Mouse (Mus musculus) hindbrain, embryonic 13.5 days (tissue): ENCODE data around the gene Prom2. TPM values are rescaled to one million over a fixed set of nuclear protein-coding genes. Genes with fewer than 3 reads are reported as not detected.
A peak's percentile ranks its signal among the peaks of the same experiment; 100 is the strongest.

Source experiments
- ATAC-seq: fragments of 200-750 bp; cut with Nextera tagmentation; 2 replicates; pipeline ENCODE4 v1.8.0; 2017; ENCODE audit warnings: moderate TSS enrichment; ENCODE audit not compliant: low FRiP score
- H3K27ac ChIP-seq: fragments of 300-500 bp; sonication (generic); 2 replicates; pipeline ENCODE4 v1.5.1; 2015; ENCODE audit warnings: inconsistent platforms, mild to moderate bottlenecking, moderate library complexity
- H3K27me3 ChIP-seq: fragments of 300-500 bp; sonication (generic); 2 replicates; pipeline ENCODE4 v1.6.1; 2015; ENCODE audit warnings: mild to moderate bottlenecking, inconsistent platforms
- H3K36me3 ChIP-seq: fragments of 300-500 bp; sonication (generic); 2 replicates; pipeline ENCODE4 v1.6.1; 2015; ENCODE audit warnings: mild to moderate bottlenecking, inconsistent platforms
- H3K4me1 ChIP-seq: fragments of 300-500 bp; sonication (generic); replicated peaks from 2 replicates; pipeline ENCODE4 v1.6.1; 2015; ENCODE audit warnings: inconsistent platforms
- H3K4me2 ChIP-seq: fragments of 300-500 bp; sonication (generic); 2 replicates; pipeline ENCODE4 v1.6.1; 2015; ENCODE audit warnings: inconsistent platforms, mild to moderate bottlenecking, moderate library complexity
- H3K4me3 ChIP-seq: fragments of 300-500 bp; sonication (generic); 2 replicates; pipeline ENCODE4 v1.5.1; 2015; ENCODE audit warnings: mild to moderate bottlenecking, inconsistent platforms
- H3K9ac ChIP-seq: fragments of 300-500 bp; sonication (generic); 2 replicates; pipeline ENCODE4 v1.6.1; 2015; ENCODE audit warnings: mild to moderate bottlenecking, inconsistent platforms
- H3K9me3 ChIP-seq: fragments of 300-500 bp; sonication (generic); 2 replicates; pipeline ENCODE4 v1.6.1; 2016; ENCODE audit warnings: inconsistent platforms
- WGBS: fragments of 180-500 bp; shearing (Covaris S2); methylation state at CpG from one replicate; pipeline ENCODE4 v1.1.7; 2015; 5-methylcytosine and 5-hydroxymethylcytosine counted together
- polyA plus RNA-seq: library from polyadenylated mRNA; unstranded; fragments of >200 nt; fragmentation: Nextera tagmentation; extraction: Ambion mirVana; gene quantifications from 2 replicates; pipeline ENCODE4 v1.2.1, GENCODE M21; 2015

The Prom2 gene
- polyA plus RNA-seq, 1 experiment from 2014 or later: 0.10 TPM

DNA sequence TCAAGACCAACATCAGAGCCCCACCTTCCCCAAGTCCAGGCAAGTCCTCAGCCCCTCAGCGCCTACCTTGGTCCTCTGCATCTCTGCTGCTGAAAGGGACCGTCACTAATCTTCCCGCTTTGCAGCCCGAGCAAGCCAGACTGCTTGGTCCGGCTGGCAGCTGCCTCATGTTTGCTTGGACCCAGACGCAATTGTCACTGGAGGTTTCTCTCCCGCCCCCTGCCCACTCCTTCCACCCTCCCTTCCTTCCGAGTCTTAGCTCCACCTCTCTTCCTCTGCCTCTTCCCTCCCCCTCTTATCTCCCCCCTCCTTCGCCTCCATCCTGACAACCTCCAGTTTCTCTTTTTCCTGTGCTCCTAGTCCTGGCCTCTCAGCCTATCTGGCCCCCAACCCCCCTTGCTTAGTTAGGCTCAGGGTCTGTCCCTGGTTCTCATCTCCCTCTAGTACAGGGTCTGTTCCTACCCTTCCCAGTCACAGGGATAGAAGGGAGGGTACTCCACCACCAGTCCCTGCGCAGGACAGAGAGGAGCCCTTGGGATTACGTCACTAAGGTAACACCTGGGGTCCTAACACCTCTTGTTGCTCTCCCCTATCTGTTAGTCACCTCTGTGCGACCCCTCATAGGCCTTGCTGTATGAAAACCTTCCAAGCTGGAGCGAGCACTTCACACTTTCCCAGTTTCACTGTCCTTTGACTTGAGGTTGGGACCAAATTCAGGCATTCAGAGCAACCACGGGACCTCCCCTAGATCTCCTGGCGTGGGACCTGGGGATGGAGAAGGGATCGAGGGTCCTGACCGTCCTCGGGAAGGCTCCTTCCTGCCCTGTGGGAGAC lies 19.9 kb downstream of the Prom2 start:
- Histone ChIP-seq H3K4me1 (peaks cover 67% of the 10 kb centered on the region), H3K4me3 (peak overlapping the region; percentile 43), H3K4me2 (peak overlapping the region; percentile 65), H3K9ac (peak overlapping the region; percentile 76), H3K27me3 (no peaks in the 10 kb centered on the region), H3K9me3 (no peaks in the 10 kb centered on the region), H3K27ac (peak overlapping the region; percentile 82), H3K36me3 (no peaks in the 10 kb centered on the region)
- ATAC-seq: peak; percentile 75
- under 1% methylated on average over 18 of the region's 18 CpGs for WGBS

DNA sequence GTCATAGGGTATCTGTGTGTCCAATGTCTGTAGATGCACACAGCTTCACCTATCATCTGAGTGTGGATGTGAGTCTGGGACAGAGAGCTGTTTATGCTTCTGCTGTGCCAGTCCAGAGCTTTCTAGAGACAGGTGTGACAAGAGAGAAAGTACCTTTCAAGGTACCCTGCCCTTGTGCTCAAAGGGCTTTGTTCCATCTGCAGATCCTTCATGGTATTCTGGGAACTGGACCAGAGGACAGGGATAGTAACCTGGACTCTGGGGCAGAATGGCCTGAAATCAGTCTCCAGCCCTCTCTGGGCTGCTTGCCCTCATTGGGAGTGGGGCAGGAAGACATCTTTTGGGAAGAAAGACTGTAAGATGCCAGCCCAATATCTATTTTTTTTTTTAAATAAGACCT lies 21.1 kb downstream of the Prom2 start:
- no peak overlapping the region for H3K27ac ChIP-seq
- peak overlapping the region; percentile 65 for H3K4me2 ChIP-seq
- no peak overlapping the region for H3K9ac ChIP-seq
- peak overlapping the region; percentile 43 for H3K4me3 ChIP-seq
- H3K27me3 ChIP-seq: no peaks in the 10 kb centered on the region
- H3K9me3 ChIP-seq: no peaks in the 10 kb centered on the region
- ATAC-seq: no peak
- H3K4me1 ChIP-seq: peaks cover 67% of the 10 kb centered on the region
- no peaks in the 10 kb centered on the region for H3K36me3 ChIP-seq

DNA sequence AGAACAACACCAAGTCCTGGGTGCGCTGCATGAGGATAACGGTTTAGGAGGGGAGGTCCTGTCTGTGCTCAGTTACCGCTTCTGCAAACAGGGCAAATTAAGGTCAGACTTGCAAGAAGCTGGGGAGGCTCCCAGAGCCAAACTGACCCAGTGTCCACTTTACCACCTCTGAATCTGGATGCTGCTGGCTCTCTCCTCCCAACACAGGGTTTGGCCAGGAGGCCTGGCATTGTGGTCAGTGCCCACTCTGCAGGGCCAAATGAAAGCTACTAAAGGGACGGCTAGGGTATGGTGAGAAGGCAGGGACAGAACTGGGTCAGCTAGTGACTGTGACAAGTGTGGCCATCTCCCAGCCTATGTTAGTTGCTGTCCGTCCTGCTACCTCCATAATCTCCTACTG lies 22.0 kb downstream of the Prom2 start:
- Histone ChIP-seq H3K4me3 (no peak overlapping the region), H3K4me2 (no peak overlapping the region)
- 84% methylated on average over 5 of the region's 5 CpGs for WGBS

DNA sequence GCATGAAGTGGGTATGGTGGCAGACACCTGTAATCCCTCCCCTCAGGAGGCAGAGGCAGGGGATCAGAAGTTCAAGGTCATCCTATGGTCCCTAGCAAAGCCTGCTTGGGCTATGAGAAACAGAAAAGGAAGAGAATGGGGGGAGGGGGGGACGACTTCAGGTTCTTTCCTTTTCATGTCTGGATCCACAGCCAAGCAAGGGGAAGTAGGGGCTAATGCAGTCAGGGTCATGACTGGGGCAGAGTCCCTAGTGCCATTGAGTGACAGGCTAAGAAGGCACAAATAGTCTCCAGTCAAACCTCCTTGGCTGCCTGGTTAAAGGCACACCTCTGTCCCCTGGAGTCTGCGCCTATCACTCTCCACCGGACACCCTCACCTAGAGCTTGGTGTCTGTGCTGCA lies 22.4 kb downstream of the Prom2 start:
- Histone ChIP-seq H3K36me3 (no peaks in the 10 kb centered on the region), H3K4me1 (peaks cover 62% of the 10 kb centered on the region), H3K27me3 (no peaks in the 10 kb centered on the region), H3K9ac (no peak overlapping the region), H3K4me3 (no peak overlapping the region), H3K9me3 (no peaks in the 10 kb centered on the region), H3K4me2 (no peak overlapping the region), H3K27ac (no peak overlapping the region)
- 75% methylated on average over 3 of the region's 3 CpGs for WGBS
- ATAC-seq: no peak

More for the DNA sequence above, 22.0 kb downstream of the Prom2 start:
- Histone ChIP-seq H3K9me3 (no peaks in the 10 kb centered on the region), H3K4me1 (peaks cover 66% of the 10 kb centered on the region), H3K27ac (no peak overlapping the region), H3K27me3 (no peaks in the 10 kb centered on the region), H3K36me3 (no peaks in the 10 kb centered on the region), H3K9ac (0 out of 2 replicates have a peak overlapping the region, but pooled peaks have one; percentile 24)
- no peak for ATAC-seq

DNA sequence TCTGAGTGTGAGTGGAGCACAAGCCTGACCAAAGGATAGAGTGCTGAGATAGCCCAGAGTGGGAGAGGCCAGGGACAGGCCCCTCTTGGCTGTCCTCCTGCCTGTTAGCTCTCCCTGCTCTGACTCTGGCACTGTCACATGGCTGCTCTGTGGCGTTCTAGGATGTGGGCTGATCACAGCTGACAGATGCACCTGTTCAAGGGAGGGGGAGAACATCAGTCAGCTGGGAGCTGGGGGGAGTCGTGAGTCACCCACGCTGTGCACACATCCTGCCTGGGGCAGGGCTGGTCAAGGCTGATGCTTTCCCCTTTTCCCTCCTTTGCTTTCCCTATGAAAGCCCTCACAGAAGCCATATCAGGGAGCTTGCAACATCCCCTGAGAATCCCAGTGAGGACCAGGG lies 23.0 kb downstream of the Prom2 start:
- no peaks in the 10 kb centered on the region for H3K27me3 ChIP-seq
- no peaks in the 10 kb centered on the region for H3K36me3 ChIP-seq
- ATAC-seq: no peak
- no peak overlapping the region for H3K27ac ChIP-seq
- no peak overlapping the region for H3K4me3 ChIP-seq
- H3K4me1 ChIP-seq: peaks cover 61% of the 10 kb centered on the region
- H3K9ac ChIP-seq: 0 out of 2 replicates have a peak overlapping the region, but pooled peaks have one; percentile 8
- no peak overlapping the region for H3K4me2 ChIP-seq
- H3K9me3 ChIP-seq: no peaks in the 10 kb centered on the region
- WGBS: 42% methylated on average over 3 of the region's 3 CpGs

DNA sequence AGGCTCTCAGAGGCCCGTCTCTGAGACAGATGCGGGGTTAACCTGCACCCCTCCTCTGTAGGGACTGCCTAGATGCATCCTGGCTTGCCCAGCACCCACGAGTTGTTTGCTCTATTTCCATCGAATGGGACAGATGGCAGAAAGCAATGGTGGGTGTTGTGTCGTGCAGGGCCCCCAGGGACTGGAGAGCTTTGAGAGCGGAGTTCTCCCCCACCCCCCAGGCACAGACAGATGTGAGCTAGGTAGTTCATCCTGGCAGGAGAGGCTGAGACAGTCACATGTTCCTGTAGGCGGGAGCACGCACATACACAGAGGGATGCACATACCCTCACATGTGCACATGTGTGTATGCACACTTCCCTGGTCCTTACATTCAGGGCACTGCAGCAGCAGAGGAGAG lies 24.2 kb downstream of the Prom2 start:
- no peak overlapping the region for H3K27ac ChIP-seq
- no peak overlapping the region for H3K4me2 ChIP-seq
- no peaks in the 10 kb centered on the region for H3K9me3 ChIP-seq
- no peaks in the 10 kb centered on the region for H3K36me3 ChIP-seq
- no peaks in the 10 kb centered on the region for H3K27me3 ChIP-seq
- 69% methylated on average over 8 of the region's 8 CpGs for WGBS
- no peak for ATAC-seq
- 0 out of 2 replicates have a peak overlapping the region, but pooled peaks have one; percentile 14 for H3K9ac ChIP-seq
- no peak overlapping the region for H3K4me3 ChIP-seq
- H3K4me1 ChIP-seq: peaks cover 57% of the 10 kb centered on the region

DNA sequence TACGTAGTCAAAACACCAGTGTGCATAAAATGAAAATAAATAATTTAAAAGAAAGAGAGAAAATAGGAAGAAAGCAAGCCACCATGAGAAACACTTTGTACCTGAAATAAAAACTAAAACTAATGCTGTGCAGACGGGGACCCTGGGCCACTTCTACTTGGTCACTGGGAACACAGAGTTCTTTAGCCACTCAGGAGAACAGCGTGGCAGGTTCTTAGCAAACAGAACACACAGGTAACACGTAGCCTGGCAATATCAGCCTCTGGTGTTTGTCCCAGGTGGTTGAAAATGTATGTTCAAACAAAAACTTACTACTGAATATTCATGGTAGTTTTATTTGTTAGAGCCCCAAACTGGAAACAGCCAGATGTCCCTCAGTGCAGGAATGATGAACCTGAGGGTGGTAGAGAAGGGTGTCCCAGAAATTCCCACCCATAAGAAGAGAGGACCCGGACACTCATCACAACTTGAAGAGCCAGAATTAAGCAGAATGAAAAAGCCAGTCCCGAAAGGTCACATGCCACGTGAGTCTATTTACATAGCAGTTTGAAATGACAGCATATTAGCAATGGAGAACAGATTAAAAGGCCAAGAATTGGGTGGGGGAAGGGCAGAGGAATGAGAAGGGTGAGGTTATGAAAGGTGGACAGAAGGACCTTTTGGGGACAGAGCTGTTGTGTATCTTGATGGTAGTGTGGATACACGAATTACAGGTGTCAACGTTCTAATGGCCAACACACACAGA lies 26.7 kb downstream of the Prom2 start:
- no peak overlapping the region for H3K4me2 ChIP-seq
- H3K9ac ChIP-seq: no peak overlapping the region
- no peaks in the 10 kb centered on the region for H3K36me3 ChIP-seq
- H3K9me3 ChIP-seq: no peaks in the 10 kb centered on the region
- peaks cover 45% of the 10 kb centered on the region for H3K4me1 ChIP-seq
- no peak for ATAC-seq
- no peak overlapping the region for H3K27ac ChIP-seq
- 83% methylated on average over 9 of the region's 9 CpGs for WGBS
- H3K4me3 ChIP-seq: no peak overlapping the region
- peaks cover 3% of the 10 kb centered on the region; the same call in 1 of the 2 replicates for H3K27me3 ChIP-seq

DNA sequence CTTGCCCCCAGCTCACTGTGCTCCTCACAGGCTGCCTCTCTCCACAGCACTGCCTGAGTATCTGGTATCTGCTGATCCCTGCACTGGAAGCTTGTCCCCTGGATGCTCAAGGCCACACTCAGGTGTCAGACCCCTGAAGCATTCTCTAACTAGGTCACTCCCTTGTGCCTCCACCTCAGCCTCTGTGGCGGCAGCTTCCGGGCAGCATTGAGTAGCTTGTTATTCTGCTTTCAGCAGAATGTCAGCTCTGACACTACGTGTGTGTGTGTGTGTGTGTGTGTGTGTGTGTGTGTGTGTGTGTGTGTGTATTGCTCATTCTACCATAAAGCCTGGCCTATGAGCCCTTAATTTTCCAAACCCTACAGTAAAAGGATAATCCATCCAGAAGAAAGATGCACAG lies 28.0 kb downstream of the Prom2 start:
- no peak overlapping the region for H3K27ac ChIP-seq
- H3K4me1 ChIP-seq: peaks cover 36% of the 10 kb centered on the region
- no peaks in the 10 kb centered on the region for H3K9me3 ChIP-seq
- H3K27me3 ChIP-seq: peaks cover 3% of the 10 kb centered on the region; the same call in 1 of the 2 replicates
- ATAC-seq: no peak
- 40% methylated on average over 3 of the region's 3 CpGs for WGBS
- no peak overlapping the region for H3K4me3 ChIP-seq
- no peaks in the 10 kb centered on the region for H3K36me3 ChIP-seq
- 0 out of 2 replicates have a peak overlapping the region, but pooled peaks have one; percentile 15 for H3K9ac ChIP-seq
- H3K4me2 ChIP-seq: no peak overlapping the region

DNA sequence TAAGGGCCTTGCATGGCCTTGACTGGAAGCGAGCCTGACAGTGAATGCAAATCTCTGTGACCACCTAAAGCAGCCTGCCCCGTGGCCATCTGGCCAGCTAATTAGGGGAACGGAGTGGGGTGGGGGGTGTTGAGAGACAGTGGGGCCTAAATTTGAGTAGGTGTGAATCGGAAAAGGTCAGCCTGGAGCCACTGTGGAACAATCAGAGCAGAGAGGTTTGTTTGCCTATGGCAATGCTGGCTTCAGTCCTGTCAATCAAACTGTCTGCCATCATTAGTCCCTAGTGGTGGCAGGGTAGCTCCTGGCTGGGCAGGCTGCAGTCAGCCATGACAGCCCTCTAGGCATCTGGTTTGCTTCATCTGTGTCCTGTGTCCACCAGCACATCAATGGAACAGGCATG lies 29.8 kb downstream of the Prom2 start:
- H3K27ac ChIP-seq: no peak overlapping the region
- ATAC-seq: no peak
- peaks cover 6% of the 10 kb centered on the region for H3K27me3 ChIP-seq
- no peak overlapping the region for H3K4me2 ChIP-seq
- WGBS: 43% methylated on average over 4 of the region's 4 CpGs
- no peaks in the 10 kb centered on the region for H3K36me3 ChIP-seq
- peaks cover 28% of the 10 kb centered on the region for H3K4me1 ChIP-seq
- no peaks in the 10 kb centered on the region for H3K9me3 ChIP-seq
- H3K9ac ChIP-seq: no peak overlapping the region
- H3K4me3 ChIP-seq: no peak overlapping the region

DNA sequence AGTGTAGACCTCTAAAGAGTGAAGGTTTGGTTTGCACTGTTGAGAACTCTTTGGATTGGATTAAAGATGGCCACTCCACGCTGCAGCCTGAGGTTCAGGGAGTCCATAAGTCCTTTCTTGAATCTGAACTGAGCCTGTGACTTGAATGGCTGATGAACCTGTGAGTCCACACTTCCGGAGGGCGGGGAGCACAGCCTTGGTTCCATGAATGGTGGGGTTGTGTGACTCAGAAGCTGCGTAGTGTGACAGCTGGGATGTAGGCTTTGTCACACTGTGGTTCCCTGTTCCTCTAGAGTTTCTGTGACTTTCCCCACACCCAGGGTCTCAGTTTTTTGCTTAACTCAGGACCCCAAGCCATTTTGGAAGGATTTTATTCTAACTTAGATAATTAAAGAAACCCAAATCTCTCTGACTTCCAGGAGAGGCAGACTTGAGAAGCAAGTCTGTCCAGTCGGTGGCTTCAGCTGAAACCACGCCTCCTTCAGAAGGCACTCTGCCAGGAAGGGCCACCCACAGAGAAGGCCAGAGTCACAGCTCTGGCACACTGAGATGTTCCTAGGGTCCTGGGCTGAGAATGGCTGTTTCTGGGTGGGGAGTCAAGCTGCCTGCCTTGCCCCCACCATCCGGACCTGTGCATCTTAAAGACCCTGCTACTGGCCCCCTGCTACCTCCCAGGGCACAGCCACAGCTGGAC lies 33.2 kb downstream of the Prom2 start:
- no peaks in the 10 kb centered on the region for H3K36me3 ChIP-seq
- no peak for ATAC-seq
- H3K4me3 ChIP-seq: no peak overlapping the region
- H3K27ac ChIP-seq: no peak overlapping the region
- H3K4me2 ChIP-seq: no peak overlapping the region
- no peaks in the 10 kb centered on the region for H3K9me3 ChIP-seq
- 65% methylated on average over 7 of the region's 7 CpGs for WGBS
- no peak overlapping the region for H3K9ac ChIP-seq
- H3K27me3 ChIP-seq: peaks cover 19% of the 10 kb centered on the region
- H3K4me1 ChIP-seq: peaks cover 39% of the 10 kb centered on the region

DNA sequence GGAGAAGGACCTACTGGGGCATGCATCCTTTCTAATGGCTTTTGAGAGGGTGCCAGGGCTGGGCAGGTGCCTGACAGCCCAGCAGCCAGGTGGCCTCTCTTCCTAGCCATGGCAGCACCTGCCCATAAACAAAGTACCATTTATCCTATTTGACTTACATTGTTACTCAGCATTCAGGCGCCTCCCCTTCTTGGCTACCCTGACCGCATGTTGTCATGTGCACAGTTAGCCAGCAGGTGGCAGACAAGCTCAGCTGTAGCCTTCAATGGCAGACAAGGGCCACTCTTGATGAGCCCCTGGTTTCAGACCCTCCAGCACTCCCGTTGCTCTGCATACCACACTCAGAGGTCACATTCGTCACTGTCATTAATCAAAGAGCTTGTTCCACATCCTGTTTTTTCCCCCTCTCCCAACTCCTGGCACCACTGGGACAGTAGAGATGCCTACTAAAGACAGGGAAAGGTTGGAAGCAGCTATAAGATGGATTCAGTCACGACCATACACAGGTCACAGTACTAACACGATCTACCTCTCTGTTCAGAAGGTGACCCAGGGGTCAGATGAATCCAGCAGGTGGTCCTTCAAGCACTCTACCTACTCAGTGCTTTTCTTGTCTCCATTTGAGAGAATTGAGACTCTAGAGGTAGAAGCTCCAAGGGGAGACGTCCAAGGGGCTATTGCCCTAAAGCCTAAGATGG lies 34.0 kb downstream of the Prom2 start:
- Histone ChIP-seq H3K4me2 (no peak overlapping the region), H3K27ac (no peak overlapping the region), H3K36me3 (no peaks in the 10 kb centered on the region), H3K9ac (no peak overlapping the region), H3K9me3 (no peaks in the 10 kb centered on the region), H3K4me1 (peaks cover 35% of the 10 kb centered on the region), H3K4me3 (no peak overlapping the region), H3K27me3 (peaks cover 19% of the 10 kb centered on the region)
- WGBS: 32% methylated on average over 7 of the region's 7 CpGs
- peak; percentile 52 for ATAC-seq
